Mouse (Mus musculus) c-Kit-positive CD71-negative TER-119-negative erythroid progenitor cells, embryonic 14.5 days (primary cell): ENCODE results near the gene Sall1.

ENCODE experiments used
- DNase-seq: peaks from one replicate; pipeline ENCODE4 v3.0.0-alpha.2; 2013; ENCODE audit warnings: low read depth

Gene Sall1

DNA sequence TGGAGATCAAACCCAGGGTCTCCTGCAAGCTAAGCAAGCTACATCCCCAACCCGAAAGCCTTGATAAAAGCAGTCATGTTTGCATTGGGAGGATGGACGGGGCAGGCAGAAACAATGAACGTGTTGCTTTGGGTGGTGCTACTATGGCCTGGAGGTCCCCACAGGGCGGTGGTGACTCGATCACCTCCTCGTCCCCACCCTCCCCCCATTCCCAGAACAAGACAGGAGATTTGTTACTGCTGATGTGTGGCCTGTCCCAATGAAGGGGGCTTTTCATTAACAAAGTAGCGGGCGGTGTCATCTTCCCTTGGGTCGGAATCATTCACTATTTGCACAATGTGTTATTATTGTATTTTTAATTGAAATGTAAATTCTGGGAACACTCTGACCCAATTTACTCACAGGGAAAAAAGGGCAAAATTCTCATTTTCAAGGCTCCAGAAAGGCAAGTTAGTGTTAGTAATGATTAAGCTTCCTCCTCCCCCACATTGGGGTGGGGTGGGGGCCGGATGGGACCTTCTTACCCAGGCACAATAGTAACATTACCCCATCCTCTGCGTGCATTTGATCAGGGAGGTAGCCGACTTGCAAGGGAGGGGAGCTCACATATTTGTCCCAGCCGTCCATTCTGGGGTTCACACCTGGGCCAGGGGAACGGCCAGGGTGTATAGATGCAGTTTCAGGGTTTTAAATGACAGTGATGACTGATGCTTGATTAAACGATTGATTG lies 52.0 kb downstream of the Sall1 start:
- DNase-seq, result no peak

- DNase-seq, result no peak
These were observed 52.8 kb downstream of the Sall1 start for GRCm38 (mm10) chr8:88991176-88991575.

DNA sequence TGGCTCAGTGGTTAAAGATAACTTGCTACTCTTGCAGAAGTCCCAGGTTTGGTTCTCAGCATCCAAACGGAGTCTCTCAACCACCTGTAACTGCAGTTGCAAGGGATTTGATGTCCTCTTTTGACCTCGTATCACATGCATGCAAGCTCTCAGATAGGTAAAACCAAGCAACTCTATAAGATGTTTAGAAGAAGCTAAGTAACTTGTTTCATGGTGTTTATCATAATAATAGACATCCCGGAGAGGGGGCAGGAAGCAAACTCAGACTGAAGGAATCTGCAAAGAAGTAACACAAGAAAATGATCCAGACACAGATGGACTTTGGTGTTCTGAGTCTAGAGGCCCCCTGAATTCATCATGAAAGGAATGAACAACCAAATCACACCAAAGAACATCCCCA lies 55.0 kb downstream of the Sall1 start:
- no peak for DNase-seq

- DNase-seq, result no peak
These were observed 60.5 kb downstream of the Sall1 start for GRCm38 (mm10) chr8:88983468-88983867.
